Mouse (Mus musculus) forebrain, postnatal 0 days (tissue): ENCODE results near the gene Wdr24. TPM values are rescaled to one million over a fixed set of nuclear protein-coding genes. Genes with fewer than 3 reads are reported as not detected.

ENCODE experiments used
- ATAC-seq: fragments of 200-750 bp; cut with Nextera tagmentation; 2 replicates; pipeline ENCODE4 v1.8.0; 2017; ENCODE audit warnings: mild to moderate bottlenecking, moderate library complexity
- DNase-seq: peaks from one replicate; pipeline ENCODE4 v3.0.0-alpha.2; 2015
- H3K27ac ChIP-seq: fragments of 300-500 bp; sonication (generic); 2 replicates; pipeline ENCODE4 v1.5.1; 2014; ENCODE audit warnings: low read depth, mild to moderate bottlenecking, antibody characterized with exemption, low read length, moderate library complexity, mixed read lengths
- H3K27me3 ChIP-seq: fragments of 300-500 bp; sonication (generic); 2 replicates; pipeline ENCODE4 v1.6.1; 2014; ENCODE audit warnings: mild to moderate bottlenecking, low read length, mixed read lengths; ENCODE audit not compliant: insufficient read depth
- H3K36me3 ChIP-seq: fragments of 300-500 bp; sonication (generic); 2 replicates; pipeline ENCODE4 v1.6.1; 2014; ENCODE audit warnings: mild to moderate bottlenecking, moderate library complexity; ENCODE audit not compliant: insufficient read depth
- H3K4me1 ChIP-seq: fragments of 300-500 bp; sonication (generic); 2 replicates; pipeline ENCODE4 v1.6.1; 2014; ENCODE audit warnings: antibody characterized with exemption; ENCODE audit not compliant: insufficient read depth
- H3K4me2 ChIP-seq: fragments of 300-500 bp; sonication (generic); 2 replicates; pipeline ENCODE4 v1.6.1; 2014; ENCODE audit warnings: low read depth, mild to moderate bottlenecking, moderate library complexity
- H3K4me3 ChIP-seq: fragments of 300-500 bp; sonication (generic); 2 replicates; pipeline ENCODE4 v1.5.1; 2014; ENCODE audit warnings: low read depth, low read length, mixed read lengths
- H3K9ac ChIP-seq: fragments of 300-500 bp; sonication (generic); 2 replicates; pipeline ENCODE4 v1.6.1; 2014; ENCODE audit warnings: mild to moderate bottlenecking
- H3K9me3 ChIP-seq: fragments of 300-500 bp; sonication (generic); 2 replicates; pipeline ENCODE4 v1.6.1; 2016; ENCODE audit warnings: low read length
- CTCF ChIP-seq: sonication (generic); IDR thresholded peaks from 2 replicates; pipeline ENCODE4 v1.5.1; 2016; ENCODE audit warnings: antibody characterized with exemption, control low read depth, low read depth
- WGBS: fragments of 180-500 bp; shearing (Covaris S2); extraction: QIAGEN DNeasy Blood & Tissue Kit; methylation state at CpG from one replicate; pipeline ENCODE4 v1.1.7; 2014; 5-methylcytosine and 5-hydroxymethylcytosine counted together
- polyA plus RNA-seq: library from polyadenylated mRNA; unstranded; fragments of >200 nt; fragmentation: Nextera tagmentation; extraction: Ambion mirVana; gene quantifications from 2 replicates; pipeline ENCODE4 v1.2.1, GENCODE M21; 2015
- total RNA-seq: library from RNA; depleted of rRNA; stranded (reverse); fragments of >200 nt; gene quantifications from 2 replicates; pipeline ENCODE4 v1.2.3, GENCODE M21; 2014

The Wdr24 gene
- total and polyA plus RNA-seq, 2 experiments from 2014 or later: 23.2 to 36.5 TPM

DNA sequence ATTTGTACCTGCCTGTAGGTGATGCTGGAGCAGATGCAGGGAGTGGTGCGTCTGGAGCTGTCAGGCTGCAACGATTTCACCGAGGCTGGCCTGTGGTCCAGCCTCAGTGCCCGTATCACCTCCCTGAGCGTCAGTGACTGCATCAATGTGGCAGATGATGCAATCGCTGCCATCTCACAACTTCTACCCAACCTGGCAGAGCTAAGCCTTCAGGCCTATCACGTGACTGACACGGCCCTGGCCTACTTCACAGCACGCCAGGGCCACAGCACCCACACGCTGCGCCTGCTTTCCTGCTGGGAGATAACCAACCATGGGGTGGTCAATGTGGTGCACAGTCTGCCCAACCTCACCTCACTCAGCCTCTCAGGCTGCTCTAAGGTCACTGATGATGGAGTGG lies 5.8 kb upstream of the Wdr24 start:
- Histone ChIP-seq H3K9me3 (no peaks in the 10 kb centered on the region), H3K27ac (no peak overlapping the region), H3K4me1 (peaks cover 10% of the 10 kb centered on the region; the same call in 1 of the 2 replicates), H3K4me2 (no peak overlapping the region), H3K4me3 (no peak overlapping the region), H3K36me3 (peaks cover 38% of the 10 kb centered on the region), H3K9ac (no peak overlapping the region), H3K27me3 (no peaks in the 10 kb centered on the region)
- no peak for DNase-seq
- no peak for TF ChIP-seq CTCF
- 88% methylated on average over 11 of the region's 11 CpGs for WGBS
- no peak for ATAC-seq

DNA sequence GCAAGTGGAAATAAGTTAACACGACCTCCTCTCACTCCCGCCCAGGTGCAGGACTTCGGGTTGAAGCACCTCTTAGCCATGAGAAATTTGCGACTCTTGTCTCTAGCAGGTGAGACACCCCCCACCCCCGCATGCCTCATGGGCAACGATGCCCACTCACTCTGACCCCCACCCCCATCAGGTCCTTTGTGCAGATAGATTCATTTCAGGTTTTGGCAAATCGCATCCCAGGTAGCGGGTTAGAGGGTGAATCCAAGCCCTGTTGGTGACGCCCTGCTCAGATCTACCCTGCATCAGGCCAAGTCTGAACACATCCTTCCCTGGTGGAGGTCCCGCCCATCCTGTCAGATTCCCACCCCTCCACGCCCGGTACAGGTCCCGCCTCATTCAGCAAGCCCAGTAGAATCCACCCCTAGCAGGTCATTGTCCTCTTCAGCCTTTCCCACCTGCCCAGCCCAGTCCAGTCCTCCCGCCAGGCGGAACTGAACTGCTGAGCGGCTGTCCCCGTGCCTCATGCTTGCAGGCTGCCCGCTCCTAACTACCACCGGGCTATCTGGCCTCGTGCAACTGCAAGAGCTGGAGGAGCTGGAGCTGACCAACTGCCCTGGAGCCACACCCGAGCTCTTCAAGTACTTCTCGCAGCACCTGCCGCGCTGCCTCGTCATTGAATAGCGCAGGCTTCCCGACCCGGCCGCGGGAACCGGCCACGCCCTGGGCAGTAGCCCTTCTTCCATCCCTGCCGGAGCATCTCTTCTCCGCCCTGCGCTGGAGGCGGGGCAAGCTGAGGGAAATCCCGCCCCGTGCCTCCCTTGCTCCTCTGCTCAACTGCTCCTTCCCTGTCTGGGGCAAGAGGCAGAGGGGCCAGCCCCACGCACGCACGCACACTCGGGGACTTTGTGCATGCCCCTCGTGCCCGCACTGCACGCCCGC lies 4.3 kb upstream of the Wdr24 start:
- Histone ChIP-seq H3K4me1 (peaks cover 3% of the 10 kb centered on the region; the same call in 1 of the 2 replicates), H3K9ac (no peak overlapping the region), H3K27ac (no peak overlapping the region), H3K4me3 (no peak overlapping the region), H3K4me2 (no peak overlapping the region), H3K9me3 (no peaks in the 10 kb centered on the region), H3K27me3 (no peaks in the 10 kb centered on the region), H3K36me3 (peaks cover 38% of the 10 kb centered on the region)
- 13% methylated on average over 45 of the region's 46 CpGs for WGBS
- TF ChIP-seq CTCF: no peak
- DNase-seq: no peak
- ATAC-seq: no peak

DNA sequence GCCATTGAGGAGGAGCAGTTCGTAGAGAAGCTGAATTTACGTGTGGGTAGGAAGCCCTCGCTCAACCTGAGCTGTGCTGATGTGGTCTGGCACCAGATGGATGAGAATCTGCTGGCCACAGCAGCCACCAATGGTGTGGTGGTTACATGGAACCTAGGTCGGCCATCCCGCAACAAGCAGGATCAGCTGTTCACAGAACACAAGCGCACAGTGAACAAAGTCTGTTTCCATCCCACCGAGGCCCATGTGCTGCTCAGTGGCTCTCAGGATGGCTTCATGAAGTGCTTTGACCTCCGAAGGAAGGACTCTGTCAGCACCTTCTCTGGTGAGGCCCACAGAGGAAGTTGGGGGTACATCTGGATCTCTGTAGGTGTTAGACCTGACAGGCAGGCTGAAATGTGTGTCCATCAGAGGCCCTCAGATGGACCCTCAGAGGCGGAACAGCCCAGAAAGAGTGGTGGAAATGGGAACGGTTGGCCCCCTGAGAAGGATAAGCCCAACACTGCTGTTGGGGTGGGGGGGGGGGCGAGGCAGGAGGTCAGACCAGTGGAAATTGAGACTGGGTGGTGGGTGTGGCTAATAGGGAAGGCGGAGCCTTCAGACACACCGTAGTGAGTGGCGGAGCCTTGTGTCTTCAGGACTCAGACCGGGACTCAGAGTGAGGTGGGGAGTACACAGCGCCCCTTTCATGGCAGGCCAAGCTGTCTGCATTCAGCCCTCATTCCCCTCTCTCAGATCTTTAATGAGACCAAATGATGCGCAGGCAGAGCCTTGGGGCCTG lies 1.1 kb downstream of the Wdr24 start:
- no peak overlapping the region for H3K27ac ChIP-seq
- peak overlapping the region; percentile 52; the same call in 1 of the 2 replicates for H3K4me3 ChIP-seq
- no peaks in the 10 kb centered on the region for H3K9me3 ChIP-seq
- no peak for TF ChIP-seq CTCF
- no peak overlapping the region for H3K9ac ChIP-seq
- WGBS: 73% methylated on average over 17 of the region's 17 CpGs
- DNase-seq (no peak), ATAC-seq (no peak)
- H3K36me3 ChIP-seq: peaks cover 28% of the 10 kb centered on the region
- peak overlapping the region; percentile 96 for H3K4me2 ChIP-seq
- no peaks in the 10 kb centered on the region for H3K27me3 ChIP-seq
- H3K4me1 ChIP-seq: peaks cover 18% of the 10 kb centered on the region

DNA sequence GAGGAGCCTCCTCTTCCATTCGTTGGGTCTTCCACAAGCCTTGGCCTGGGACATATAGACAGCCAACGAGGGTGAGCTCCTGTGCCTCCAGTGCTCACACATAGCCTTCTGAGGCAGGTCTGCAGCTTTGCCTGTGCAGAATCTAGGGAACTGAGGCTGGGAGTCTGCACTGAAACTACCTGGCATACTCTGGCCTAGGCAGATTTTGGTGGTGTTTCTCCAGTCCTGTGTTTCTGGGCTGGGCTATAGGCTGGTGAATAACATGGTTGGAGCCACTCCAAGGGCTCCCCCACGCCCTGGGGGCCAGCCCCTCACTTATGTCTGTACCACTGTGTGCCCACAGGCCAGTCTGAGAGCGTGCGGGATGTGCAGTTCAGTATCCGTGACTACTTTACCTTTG lies 1.9 kb downstream of the Wdr24 start:
- H3K27me3 ChIP-seq: no peaks in the 10 kb centered on the region
- DNase-seq (no peak), ATAC-seq (no peak)
- H3K27ac ChIP-seq: no peak overlapping the region
- no peak for TF ChIP-seq CTCF
- H3K9me3 ChIP-seq: no peaks in the 10 kb centered on the region
- H3K4me2 ChIP-seq: no peak overlapping the region
- H3K9ac ChIP-seq: no peak overlapping the region
- 87% methylated on average over 6 of the region's 6 CpGs for WGBS
- no peak overlapping the region for H3K4me3 ChIP-seq
- H3K36me3 ChIP-seq: peaks cover 27% of the 10 kb centered on the region
- peaks cover 24% of the 10 kb centered on the region for H3K4me1 ChIP-seq

DNA sequence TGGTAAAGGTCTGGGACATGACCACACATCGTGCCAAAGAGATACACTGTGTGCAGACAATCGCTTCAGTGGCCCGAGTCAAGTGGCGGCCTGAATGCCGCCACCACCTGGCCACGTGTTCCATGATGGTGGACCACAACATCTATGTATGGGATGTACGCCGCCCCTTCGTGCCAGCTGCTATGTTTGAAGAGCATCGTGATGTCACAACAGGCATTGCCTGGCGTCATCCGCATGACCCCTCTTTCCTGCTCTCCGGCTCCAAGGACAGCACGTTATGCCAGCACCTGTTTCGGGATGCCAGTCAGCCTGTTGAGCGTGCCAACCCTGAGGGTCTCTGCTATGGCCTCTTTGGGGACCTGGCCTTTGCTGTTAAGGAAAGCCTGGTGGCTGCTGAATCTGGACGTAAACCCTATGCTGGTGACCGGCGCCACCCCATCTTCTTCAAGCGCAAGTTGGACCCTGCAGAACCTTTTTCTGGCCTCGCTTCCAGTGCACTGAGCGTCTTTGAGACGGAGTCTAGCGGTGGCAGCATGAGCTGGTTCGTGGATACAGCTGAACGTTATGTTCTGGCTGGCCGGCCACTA lies 2.6 kb downstream of the Wdr24 start:
- H3K9ac ChIP-seq: no peak overlapping the region
- TF ChIP-seq CTCF: no peak
- H3K9me3 ChIP-seq: no peaks in the 10 kb centered on the region
- no peak overlapping the region for H3K4me3 ChIP-seq
- H3K27me3 ChIP-seq: no peaks in the 10 kb centered on the region
- WGBS: 95% methylated on average over 27 of the region's 27 CpGs
- peaks cover 33% of the 10 kb centered on the region for H3K36me3 ChIP-seq
- no peak for ATAC-seq
- no peak for DNase-seq
- peaks cover 24% of the 10 kb centered on the region for H3K4me1 ChIP-seq
- H3K27ac ChIP-seq: no peak overlapping the region
- no peak overlapping the region for H3K4me2 ChIP-seq

DNA sequence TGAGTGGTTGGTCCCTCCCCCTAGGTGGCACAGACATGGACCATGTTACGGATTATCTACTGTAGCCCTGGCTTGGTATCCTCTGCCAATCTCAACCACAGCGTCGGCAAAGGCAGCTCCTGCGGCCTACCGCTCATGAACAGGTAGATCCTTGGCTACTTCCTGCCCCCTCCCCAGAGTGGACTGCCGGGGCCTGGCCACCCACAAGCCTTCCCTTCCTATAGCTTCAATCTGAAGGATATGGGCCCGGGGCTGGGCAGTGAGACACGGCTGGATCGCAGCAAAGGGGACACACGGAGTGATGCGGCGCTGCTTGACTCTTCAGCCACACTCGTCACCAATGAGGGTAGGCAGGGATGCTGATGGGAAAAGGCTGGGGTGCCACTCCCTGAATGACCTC lies 3.6 kb downstream of the Wdr24 start:
- H3K27me3 ChIP-seq: no peaks in the 10 kb centered on the region
- H3K4me1 ChIP-seq: peaks cover 33% of the 10 kb centered on the region
- 93% methylated on average over 13 of the region's 13 CpGs for WGBS
- no peaks in the 10 kb centered on the region for H3K9me3 ChIP-seq
- no peak overlapping the region for H3K27ac ChIP-seq
- H3K4me3 ChIP-seq: no peak overlapping the region
- H3K4me2 ChIP-seq: no peak overlapping the region
- no peak for TF ChIP-seq CTCF
- ATAC-seq (no peak), DNase-seq (no peak)
- H3K9ac ChIP-seq: no peak overlapping the region
- H3K36me3 ChIP-seq: peaks cover 37% of the 10 kb centered on the region
